Mouse (Mus musculus): ENCODE measurements at regions not wholly inside any gene's neighbourhood (a gene's known extent, or its start where the extent isn't known, plus 50 kb on each side); places are given as distances from the start of the nearest gene placed in this dataset.

- no peak overlapping the region for H3K27ac ChIP-seq (ENCODE audit: insufficient read depth, low read depth, low read length)
- H3K4me3 ChIP-seq (ENCODE audit: insufficient read depth, low read depth, low read length): no peak overlapping the region
- no peak for TF ChIP-seq CTCF (conservative IDR thresholded peaks at IDR 0.05; ENCODE audit: insufficient read depth, insufficient read length, low read depth, low read length)
- no peak for TF ChIP-seq POLR2A (IDR thresholded peaks at IDR 0.05; ENCODE audit: low read depth, low read length)
- H3K27me3 ChIP-seq (replicated peaks; ENCODE audit: control insufficient read depth, insufficient read depth, low read length): no peaks in the 10 kb centered on the region
- no peaks in the 10 kb centered on the region for H3K36me3 ChIP-seq (ENCODE audit: control insufficient read depth, insufficient read depth, low read length)
- no peaks in the 10 kb centered on the region for H3K4me1 ChIP-seq (ENCODE audit: control insufficient read depth, insufficient read depth, low read length)
- no peak for DNase-seq
- 75% methylated on average over 2 of the region's 2 CpGs for WGBS
Measured at GRCm38 (mm10) chr16:71711879-71712278, 596.2 kb upstream of the Robo1 start.

DNA sequence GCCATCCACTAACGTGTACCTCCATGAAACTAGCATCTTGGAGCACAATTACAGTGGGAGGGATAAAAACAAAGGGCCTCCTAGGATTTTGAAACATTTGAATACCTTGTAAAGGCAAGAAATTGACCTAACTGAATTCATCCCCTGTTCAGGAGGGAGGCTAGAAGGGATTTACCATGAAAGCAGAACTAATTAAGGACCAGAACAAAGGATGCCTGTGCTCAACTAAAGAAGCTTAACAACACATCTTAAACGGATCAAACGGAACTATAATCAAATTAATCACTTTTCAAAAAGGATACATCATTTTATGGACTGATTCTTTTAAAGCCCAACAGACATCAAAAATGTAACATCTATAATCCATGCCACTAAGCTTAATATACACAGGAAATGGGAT, 590.9 kb upstream of the Robo1 start:
- no peaks in the 10 kb centered on the region for H3K4me1 ChIP-seq (ENCODE audit: control insufficient read depth, insufficient read depth, low read length)
- no peak overlapping the region for H3K4me3 ChIP-seq (ENCODE audit: insufficient read depth, low read depth, low read length)
- no peaks in the 10 kb centered on the region for H3K36me3 ChIP-seq (ENCODE audit: control insufficient read depth, insufficient read depth, low read length)
- no peaks in the 10 kb centered on the region for H3K27me3 ChIP-seq (replicated peaks; ENCODE audit: control insufficient read depth, insufficient read depth, low read length)
- no peak for DNase-seq
- H3K27ac ChIP-seq (ENCODE audit: insufficient read depth, low read depth, low read length): no peak overlapping the region
- TF ChIP-seq CTCF (conservative IDR thresholded peaks at IDR 0.05; ENCODE audit: insufficient read depth, insufficient read length, low read depth, low read length) (no peak), POLR2A (IDR thresholded peaks at IDR 0.05; ENCODE audit: low read depth, low read length) (no peak)
- 70% methylated on average over 3 of the region's 3 CpGs for WGBS

DNA sequence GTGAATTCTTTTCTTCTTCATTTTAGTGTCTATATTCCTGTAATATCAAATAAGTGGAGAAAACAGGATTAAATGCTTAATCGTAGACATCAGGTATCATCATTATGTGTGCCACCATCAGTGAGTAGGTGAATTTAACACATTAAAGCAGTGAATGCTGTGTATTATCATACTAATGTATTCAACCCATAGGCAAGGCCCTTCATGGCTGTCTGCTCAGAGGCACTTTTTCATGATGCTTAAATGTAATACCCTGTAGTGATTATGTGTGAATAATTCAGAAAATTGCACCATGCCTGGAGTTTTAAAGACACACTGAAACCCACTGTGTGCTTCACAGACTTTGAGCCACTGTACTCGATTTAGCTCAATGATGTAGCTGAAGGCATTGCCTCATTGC, 583.2 kb upstream of the Robo1 start:
- DNase-seq: no peak
- H3K36me3 ChIP-seq (ENCODE audit: control insufficient read depth, insufficient read depth, low read length): no peaks in the 10 kb centered on the region
- H3K4me3 ChIP-seq (ENCODE audit: insufficient read depth, low read depth, low read length): no peak overlapping the region
- whole genome bisulfite sequencing: 85% methylated on average over 2 of the region's 2 CpGs
- no peaks in the 10 kb centered on the region for H3K27me3 ChIP-seq (replicated peaks; ENCODE audit: control insufficient read depth, insufficient read depth, low read length)
- no peak for TF ChIP-seq POLR2A (IDR thresholded peaks at IDR 0.05; ENCODE audit: low read depth, low read length)
- no peak for TF ChIP-seq CTCF (conservative IDR thresholded peaks at IDR 0.05; ENCODE audit: insufficient read depth, insufficient read length, low read depth, low read length)
- no peaks in the 10 kb centered on the region for H3K4me1 ChIP-seq (ENCODE audit: control insufficient read depth, insufficient read depth, low read length)
- no peak overlapping the region for H3K27ac ChIP-seq (ENCODE audit: insufficient read depth, low read depth, low read length)

GRCm38 (mm10) chr16:71737941-71738340, 570.2 kb upstream of the Robo1 start:
- no peaks in the 10 kb centered on the region for H3K27me3 ChIP-seq (replicated peaks; ENCODE audit: control insufficient read depth, insufficient read depth, low read length)
- 91% methylated on average over 2 of the region's 2 CpGs for WGBS
- no peaks in the 10 kb centered on the region for H3K36me3 ChIP-seq (ENCODE audit: control insufficient read depth, insufficient read depth, low read length)
- no peak overlapping the region for H3K4me3 ChIP-seq (ENCODE audit: insufficient read depth, low read depth, low read length)
- TF ChIP-seq CTCF (conservative IDR thresholded peaks at IDR 0.05; ENCODE audit: insufficient read depth, insufficient read length, low read depth, low read length) (no peak), POLR2A (IDR thresholded peaks at IDR 0.05; ENCODE audit: low read depth, low read length) (no peak)
- no peak for DNase-seq
- H3K27ac ChIP-seq (ENCODE audit: insufficient read depth, low read depth, low read length): no peak overlapping the region
- H3K4me1 ChIP-seq (ENCODE audit: control insufficient read depth, insufficient read depth, low read length): no peaks in the 10 kb centered on the region

DNA sequence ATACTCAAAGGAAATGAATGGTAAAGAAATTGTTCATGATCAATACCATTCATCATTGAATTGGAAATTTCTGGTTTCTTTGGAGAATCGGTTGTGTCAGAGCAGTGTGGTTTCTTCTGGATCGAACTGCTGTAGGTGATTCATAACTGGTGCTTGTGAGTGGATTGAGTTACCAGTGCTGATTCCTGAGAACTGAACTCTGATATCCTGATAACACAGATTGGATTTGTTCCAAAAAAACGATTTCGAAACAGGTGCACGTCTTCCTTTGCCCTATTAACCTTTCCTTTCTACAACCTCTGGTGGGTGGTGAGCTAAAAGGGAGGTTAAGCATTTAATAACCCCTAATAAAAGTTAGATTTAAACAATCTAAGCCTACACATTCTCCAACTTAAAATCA, 569.0 kb upstream of the Robo1 start:
- H3K36me3 ChIP-seq (ENCODE audit: control insufficient read depth, insufficient read depth, low read length): no peaks in the 10 kb centered on the region
- H3K27me3 ChIP-seq (replicated peaks; ENCODE audit: control insufficient read depth, insufficient read depth, low read length): no peaks in the 10 kb centered on the region
- no peaks in the 10 kb centered on the region for H3K4me1 ChIP-seq (ENCODE audit: control insufficient read depth, insufficient read depth, low read length)
- TF ChIP-seq POLR2A (IDR thresholded peaks at IDR 0.05; ENCODE audit: low read depth, low read length): no peak
- no peak for TF ChIP-seq CTCF (conservative IDR thresholded peaks at IDR 0.05; ENCODE audit: insufficient read depth, insufficient read length, low read depth, low read length)
- DNase-seq: no peak
- 65% methylated on average over 5 of the region's 5 CpGs for WGBS
- H3K4me3 ChIP-seq (ENCODE audit: insufficient read depth, low read depth, low read length): no peak overlapping the region
- H3K27ac ChIP-seq (ENCODE audit: insufficient read depth, low read depth, low read length): no peak overlapping the region

- no peaks in the 10 kb centered on the region for H3K36me3 ChIP-seq (ENCODE audit: control insufficient read depth, insufficient read depth, low read length)
- no peak for DNase-seq
- H3K4me3 ChIP-seq (ENCODE audit: insufficient read depth, low read depth, low read length): no peak overlapping the region
- H3K4me1 ChIP-seq (ENCODE audit: control insufficient read depth, insufficient read depth, low read length): no peaks in the 10 kb centered on the region
- H3K27me3 ChIP-seq (replicated peaks; ENCODE audit: control insufficient read depth, insufficient read depth, low read length): no peaks in the 10 kb centered on the region
- TF ChIP-seq CTCF (conservative IDR thresholded peaks at IDR 0.05; ENCODE audit: insufficient read depth, insufficient read length, low read depth, low read length) (no peak), POLR2A (IDR thresholded peaks at IDR 0.05; ENCODE audit: low read depth, low read length) (no peak)
- no peak overlapping the region for H3K27ac ChIP-seq (ENCODE audit: insufficient read depth, low read depth, low read length)
Measured at GRCm38 (mm10) chr16:71780945-71781344, 527.2 kb upstream of the Robo1 start.

- no peak for DNase-seq
- WGBS: 57% methylated on average over 5 of the region's 5 CpGs
- H3K4me1 ChIP-seq (ENCODE audit: control insufficient read depth, insufficient read depth, low read length): no peaks in the 10 kb centered on the region
- H3K36me3 ChIP-seq (ENCODE audit: control insufficient read depth, insufficient read depth, low read length): no peaks in the 10 kb centered on the region
- H3K4me3 ChIP-seq (ENCODE audit: insufficient read depth, low read depth, low read length): no peak overlapping the region
- H3K27ac ChIP-seq (ENCODE audit: insufficient read depth, low read depth, low read length): no peak overlapping the region
- TF ChIP-seq CTCF (conservative IDR thresholded peaks at IDR 0.05; ENCODE audit: insufficient read depth, insufficient read length, low read depth, low read length): no peak
- TF ChIP-seq POLR2A (IDR thresholded peaks at IDR 0.05; ENCODE audit: low read depth, low read length): no peak
- no peaks in the 10 kb centered on the region for H3K27me3 ChIP-seq (replicated peaks; ENCODE audit: control insufficient read depth, insufficient read depth, low read length)
Measured at GRCm38 (mm10) chr16:71812840-71813239, 495.3 kb upstream of the Robo1 start.

DNA sequence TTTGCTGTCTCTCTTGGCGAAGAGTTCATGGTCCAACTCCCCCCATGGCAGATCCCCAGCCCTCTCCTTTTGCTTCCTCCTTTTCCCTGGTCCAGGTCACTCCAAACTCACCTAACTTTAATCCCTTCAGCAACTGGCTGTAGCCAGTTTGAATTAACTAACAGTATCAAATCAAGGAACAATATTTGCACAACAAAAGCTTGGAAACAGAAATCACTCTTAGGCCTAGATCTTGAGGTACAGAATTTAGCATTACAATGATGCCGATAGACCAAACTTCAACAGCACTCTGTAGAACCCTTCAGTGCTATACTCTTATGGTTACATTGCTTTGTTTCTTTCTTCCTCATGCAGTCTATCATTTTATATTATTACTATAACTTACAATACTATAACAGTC, 472.8 kb upstream of the Robo1 start:
- H3K4me3 ChIP-seq (ENCODE audit: insufficient read depth, low read depth, low read length): no peak overlapping the region
- WGBS: 89% methylated on average over 2 of the region's 2 CpGs
- H3K27ac ChIP-seq (ENCODE audit: insufficient read depth, low read depth, low read length): no peak overlapping the region
- no peaks in the 10 kb centered on the region for H3K4me1 ChIP-seq (ENCODE audit: control insufficient read depth, insufficient read depth, low read length)
- no peaks in the 10 kb centered on the region for H3K27me3 ChIP-seq (replicated peaks; ENCODE audit: control insufficient read depth, insufficient read depth, low read length)
- no peak for DNase-seq
- H3K36me3 ChIP-seq (ENCODE audit: control insufficient read depth, insufficient read depth, low read length): no peaks in the 10 kb centered on the region
- TF ChIP-seq POLR2A (IDR thresholded peaks at IDR 0.05; ENCODE audit: low read depth, low read length): no peak
- no peak for TF ChIP-seq CTCF (conservative IDR thresholded peaks at IDR 0.05; ENCODE audit: insufficient read depth, insufficient read length, low read depth, low read length)
